Mouse (Mus musculus): Measurements from ENCODE around the gene Birc5. TPM values are rescaled to one million over a fixed set of nuclear protein-coding genes. Genes with fewer than 3 reads are reported as not detected.
"Not testable (repeated sequence)": the region's sequence is repeated elsewhere in the genome, so short reads cannot be mapped to it uniquely, and the experiment has no call there.

Gene Birc5
- polyA plus RNA-seq, 1 experiment from 2014 or later, result 296 TPM

DNA sequence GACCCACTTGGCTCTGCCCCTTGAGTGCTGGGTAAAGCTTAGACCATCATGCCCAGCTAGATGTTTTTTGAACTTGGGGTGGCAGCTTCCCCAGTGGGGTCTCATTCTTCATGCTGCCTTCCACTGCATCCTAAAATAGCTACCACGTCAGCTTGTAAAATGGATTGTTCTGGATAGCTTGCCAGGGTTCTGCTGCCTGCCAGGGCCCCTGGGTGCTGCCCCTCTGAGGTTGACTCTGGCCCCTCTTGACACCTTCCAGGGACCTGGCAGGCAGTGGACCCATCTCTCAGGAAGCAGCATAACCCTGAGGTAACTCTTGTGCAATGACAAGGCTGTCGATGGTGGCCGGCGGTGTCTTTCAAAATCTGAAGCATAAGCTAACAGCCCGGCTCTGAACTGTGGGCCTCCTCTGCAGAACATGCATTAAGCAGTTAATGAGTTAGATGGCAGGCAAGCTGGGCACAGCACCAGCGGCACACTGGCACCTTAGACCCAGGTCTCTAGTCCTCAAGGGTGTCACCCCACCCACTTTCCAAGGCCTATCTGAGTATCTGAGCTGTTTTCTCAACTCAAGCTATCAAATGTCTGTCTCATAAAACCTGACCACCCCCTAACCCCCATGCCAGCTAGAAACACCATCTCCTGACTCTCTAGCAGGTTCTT lies 34.2 kb upstream of the Birc5 start:
- Histone ChIP-seq H3K4me1 (replicated peaks; ENCODE audit: control insufficient read depth, insufficient read depth, low read length) (peaks cover 2% of the 10 kb centered on the region; the same call in 1 of the 2 replicates), H3K36me3 (ENCODE audit: control insufficient read depth, insufficient read depth, low read length) (no peaks in the 10 kb centered on the region; the same call in 1 of the 2 replicates), H3K9me3 (ENCODE audit: control insufficient read depth, low read length) (no peaks in the 10 kb centered on the region), H3K9ac (ENCODE audit: low read depth, low read length) (no peak overlapping the region), H3K4me3 (ENCODE audit: low read depth, low read length) (no peak overlapping the region), H3K4me2 (replicated peaks; ENCODE audit: low read depth, low read length) (no peak overlapping the region), H3K27ac (ENCODE audit: low read depth, low read length) (no peak overlapping the region), H3K27me3 (ENCODE audit: control insufficient read depth, insufficient read depth, low read length) (peaks cover 3% of the 10 kb centered on the region; the same call in 1 of the 2 replicates)
- no peak for DNase-seq (ENCODE audit: low spot score)
- no peak for ATAC-seq (ENCODE audit: low FRiP score)
- WGBS, result 96% methylated on average over 6 of the region's 6 CpGs

DNA sequence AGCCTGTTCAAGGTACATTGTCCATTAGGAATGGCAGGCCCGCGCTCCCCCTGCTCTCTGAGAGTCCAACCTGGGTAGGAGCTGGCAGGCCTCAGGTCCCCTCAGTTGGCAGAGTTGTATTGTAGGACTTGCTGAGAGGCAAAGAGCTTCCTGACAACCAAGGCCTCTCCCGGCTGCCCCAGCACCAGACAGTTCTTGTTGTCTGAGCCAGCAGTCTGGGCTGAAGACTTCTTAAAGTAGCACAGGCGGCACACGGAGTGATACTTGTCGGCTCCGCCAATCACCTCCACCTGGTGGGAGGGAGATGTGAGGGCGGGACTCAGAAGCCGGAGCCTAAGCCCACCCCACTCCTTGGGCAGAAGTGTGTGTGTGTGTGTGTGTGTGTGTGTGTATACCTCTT lies 33.2 kb upstream of the Birc5 start:
- not testable (repeated sequence) for H3K9ac ChIP-seq (ENCODE audit: low read depth, low read length); H3K27me3 ChIP-seq (ENCODE audit: control insufficient read depth, insufficient read depth, low read length); H3K4me3 ChIP-seq (ENCODE audit: low read depth, low read length); DNase-seq (ENCODE audit: low spot score); H3K36me3 ChIP-seq (ENCODE audit: control insufficient read depth, insufficient read depth, low read length); ATAC-seq (ENCODE audit: low FRiP score); H3K9me3 ChIP-seq (ENCODE audit: control insufficient read depth, low read length); H3K4me1 ChIP-seq (replicated peaks; ENCODE audit: control insufficient read depth, insufficient read depth, low read length); H3K27ac ChIP-seq (ENCODE audit: low read depth, low read length); H3K4me2 ChIP-seq (replicated peaks; ENCODE audit: low read depth, low read length)
- 90% methylated on average over 9 of the region's 9 CpGs for WGBS

DNA sequence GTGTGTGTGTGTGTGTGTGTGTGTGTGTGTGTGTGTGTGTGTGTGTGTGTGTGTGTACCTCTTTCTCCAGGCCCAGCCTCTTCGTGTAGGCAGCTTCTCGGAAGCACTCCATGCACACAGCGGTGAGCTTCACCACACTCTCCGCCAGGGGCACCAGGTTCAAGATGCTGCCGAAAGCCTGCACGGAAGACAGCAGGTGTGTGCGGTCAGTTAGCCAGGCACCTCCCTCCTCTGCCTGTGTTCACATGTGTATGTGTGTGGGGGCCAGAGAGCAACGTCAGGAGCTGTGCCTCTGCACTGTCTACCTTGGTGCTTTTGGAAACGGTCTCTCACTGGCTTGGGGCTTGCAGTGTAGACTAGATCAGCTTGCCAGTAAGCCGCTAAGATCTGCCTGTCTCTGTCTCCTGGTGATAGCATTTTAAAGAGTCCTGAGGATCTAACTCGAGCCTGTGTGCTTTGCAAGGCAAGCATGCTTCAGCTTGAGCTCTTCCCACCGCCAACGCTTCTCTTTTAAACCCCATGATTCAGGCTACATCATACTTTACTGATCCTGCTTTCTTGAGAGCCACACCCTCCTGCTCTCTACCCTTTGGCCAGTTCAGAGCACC lies 32.6 kb upstream of the Birc5 start:
- no peak overlapping the region for H3K4me2 ChIP-seq (replicated peaks; ENCODE audit: low read depth, low read length)
- H3K9ac ChIP-seq (ENCODE audit: low read depth, low read length), result no peak overlapping the region
- WGBS, result 92% methylated on average over 12 of the region's 13 CpGs
- no peaks in the 10 kb centered on the region for H3K4me1 ChIP-seq (replicated peaks; ENCODE audit: control insufficient read depth, insufficient read depth, low read length)
- no peak overlapping the region for H3K27ac ChIP-seq (ENCODE audit: low read depth, low read length)
- DNase-seq (ENCODE audit: low spot score), result no peak
- no peaks in the 10 kb centered on the region for H3K27me3 ChIP-seq (ENCODE audit: control insufficient read depth, insufficient read depth, low read length)
- H3K9me3 ChIP-seq (ENCODE audit: control insufficient read depth, low read length), result no peaks in the 10 kb centered on the region
- no peaks in the 10 kb centered on the region; the same call in 1 of the 2 replicates for H3K36me3 ChIP-seq (ENCODE audit: control insufficient read depth, insufficient read depth, low read length)
- no peak for ATAC-seq (ENCODE audit: low FRiP score)
- no peak overlapping the region for H3K4me3 ChIP-seq (ENCODE audit: low read depth, low read length)

DNA sequence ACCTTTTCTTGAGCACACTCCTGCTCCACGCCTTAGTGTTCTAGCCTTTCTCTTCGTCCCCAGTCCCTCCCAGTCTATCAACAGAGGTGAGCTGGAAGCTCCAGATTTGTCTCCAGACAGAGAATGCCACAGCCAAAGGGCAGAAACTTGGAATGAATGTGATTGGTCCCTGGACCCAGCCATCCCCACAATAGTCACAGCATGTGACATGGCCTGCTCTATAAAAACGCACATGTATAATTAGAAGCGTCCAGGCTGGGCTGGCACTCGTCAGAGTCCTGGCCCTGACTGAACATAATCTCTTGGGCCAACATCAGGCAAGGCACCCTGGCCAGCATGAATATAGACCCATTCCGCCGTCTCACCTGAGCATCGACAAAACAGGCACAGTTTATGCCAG lies 30.0 kb upstream of the Birc5 start:
- no peak overlapping the region for H3K4me3 ChIP-seq (ENCODE audit: low read depth, low read length)
- ATAC-seq (ENCODE audit: low FRiP score) (no peak), DNase-seq (ENCODE audit: low spot score) (no peak)
- no peaks in the 10 kb centered on the region; the same call in 1 of the 2 replicates for H3K36me3 ChIP-seq (ENCODE audit: control insufficient read depth, insufficient read depth, low read length)
- no peak overlapping the region for H3K9ac ChIP-seq (ENCODE audit: low read depth, low read length)
- no peaks in the 10 kb centered on the region for H3K9me3 ChIP-seq (ENCODE audit: control insufficient read depth, low read length)
- H3K4me2 ChIP-seq (replicated peaks; ENCODE audit: low read depth, low read length), result no peak overlapping the region
- H3K4me1 ChIP-seq (replicated peaks; ENCODE audit: control insufficient read depth, insufficient read depth, low read length), result no peaks in the 10 kb centered on the region
- no peaks in the 10 kb centered on the region for H3K27me3 ChIP-seq (ENCODE audit: control insufficient read depth, insufficient read depth, low read length)
- H3K27ac ChIP-seq (ENCODE audit: low read depth, low read length), result no peak overlapping the region
- WGBS, result 78% methylated on average over 8 of the region's 8 CpGs

GRCm38 (mm10) chr11:117820173-117820572 lies 28.9 kb upstream of the Birc5 start:
- Histone ChIP-seq H3K36me3 (ENCODE audit: control insufficient read depth, insufficient read depth, low read length) (no peaks in the 10 kb centered on the region; the same call in 1 of the 2 replicates), H3K4me1 (replicated peaks; ENCODE audit: control insufficient read depth, insufficient read depth, low read length) (peaks cover 2% of the 10 kb centered on the region; the same call in 1 of the 2 replicates), H3K4me3 (ENCODE audit: low read depth, low read length) (no peak overlapping the region), H3K27ac (ENCODE audit: low read depth, low read length) (no peak overlapping the region), H3K4me2 (replicated peaks; ENCODE audit: low read depth, low read length) (no peak overlapping the region), H3K9me3 (ENCODE audit: control insufficient read depth, low read length) (no peaks in the 10 kb centered on the region), H3K9ac (ENCODE audit: low read depth, low read length) (no peak overlapping the region), H3K27me3 (ENCODE audit: control insufficient read depth, insufficient read depth, low read length) (no peaks in the 10 kb centered on the region)
- 96% methylated on average over 7 of the region's 7 CpGs for WGBS
- ATAC-seq (ENCODE audit: low FRiP score) (no peak), DNase-seq (ENCODE audit: low spot score) (no peak)

DNA sequence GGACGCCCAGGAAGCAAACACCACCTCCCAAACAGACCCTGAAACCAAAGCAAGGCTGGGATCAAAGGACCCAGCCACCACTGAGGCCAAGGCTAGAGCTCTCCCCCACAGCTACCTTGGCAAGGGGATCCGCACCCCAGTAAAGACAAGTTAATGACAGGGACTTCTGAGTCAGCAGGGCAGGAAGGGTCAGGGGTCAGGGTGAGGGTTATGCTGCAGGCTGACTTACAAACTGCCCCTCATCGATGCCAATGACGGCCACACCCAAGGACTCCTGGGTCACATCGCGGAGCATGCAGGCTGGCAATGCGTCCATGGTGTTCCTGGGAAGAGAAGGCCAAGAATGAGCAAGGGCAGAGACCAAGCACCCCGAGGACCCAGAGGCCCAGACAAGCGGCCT lies 27.2 kb upstream of the Birc5 start:
- H3K27ac ChIP-seq (ENCODE audit: low read depth, low read length), result no peak overlapping the region
- H3K4me2 ChIP-seq (replicated peaks; ENCODE audit: low read depth, low read length), result no peak overlapping the region
- 88% methylated on average over 9 of the region's 9 CpGs for WGBS
- no peaks in the 10 kb centered on the region; the same call in 1 of the 2 replicates for H3K36me3 ChIP-seq (ENCODE audit: control insufficient read depth, insufficient read depth, low read length)
- no peaks in the 10 kb centered on the region for H3K9me3 ChIP-seq (ENCODE audit: control insufficient read depth, low read length)
- DNase-seq (ENCODE audit: low spot score), result no peak
- no peak for ATAC-seq (ENCODE audit: low FRiP score)
- no peaks in the 10 kb centered on the region for H3K27me3 ChIP-seq (ENCODE audit: control insufficient read depth, insufficient read depth, low read length)
- peaks cover 2% of the 10 kb centered on the region for H3K4me1 ChIP-seq (replicated peaks; ENCODE audit: control insufficient read depth, insufficient read depth, low read length)
- H3K9ac ChIP-seq (ENCODE audit: low read depth, low read length), result no peak overlapping the region
- H3K4me3 ChIP-seq (ENCODE audit: low read depth, low read length), result no peak overlapping the region

- no peaks in the 10 kb centered on the region for H3K9me3 ChIP-seq (ENCODE audit: control insufficient read depth, low read length)
- WGBS, result 91% methylated on average over 7 of the region's 7 CpGs
- H3K27me3 ChIP-seq (ENCODE audit: control insufficient read depth, insufficient read depth, low read length), result no peaks in the 10 kb centered on the region
- H3K27ac ChIP-seq (ENCODE audit: low read depth, low read length), result no peak overlapping the region
- no peak overlapping the region for H3K9ac ChIP-seq (ENCODE audit: low read depth, low read length)
- DNase-seq (ENCODE audit: low spot score) (no peak), ATAC-seq (ENCODE audit: low FRiP score) (no peak)
- no peak overlapping the region for H3K4me3 ChIP-seq (ENCODE audit: low read depth, low read length)
- H3K4me2 ChIP-seq (replicated peaks; ENCODE audit: low read depth, low read length), result no peak overlapping the region
- peaks cover 2% of the 10 kb centered on the region for H3K4me1 ChIP-seq (replicated peaks; ENCODE audit: control insufficient read depth, insufficient read depth, low read length)
- H3K36me3 ChIP-seq (ENCODE audit: control insufficient read depth, insufficient read depth, low read length), result no peaks in the 10 kb centered on the region; the same call in 1 of the 2 replicates
These were observed 26.3 kb upstream of the Birc5 start for GRCm38 (mm10) chr11:117822728-117823241.

DNA sequence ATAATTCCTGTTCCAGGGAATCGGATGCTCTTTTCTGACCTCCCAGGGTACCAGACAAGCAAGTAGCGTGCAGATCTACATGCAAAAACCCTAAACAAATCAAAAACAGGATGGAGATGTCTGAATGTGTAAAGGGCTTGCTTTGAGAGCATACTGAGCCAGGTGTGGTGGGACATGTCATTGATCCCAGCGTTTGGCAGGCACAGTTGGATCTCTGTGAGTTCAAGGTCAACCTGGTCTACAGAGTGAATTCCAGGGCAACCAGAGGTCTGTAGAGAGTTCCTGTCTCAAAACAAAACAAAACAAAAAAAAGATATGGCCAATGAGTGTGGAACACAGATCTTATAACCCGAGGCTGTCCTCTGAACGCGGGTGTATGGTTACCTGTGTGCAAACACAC lies 25.6 kb upstream of the Birc5 start:
- H3K36me3 ChIP-seq (ENCODE audit: control insufficient read depth, insufficient read depth, low read length), result no peaks in the 10 kb centered on the region; the same call in 1 of the 2 replicates
- H3K4me1 ChIP-seq (replicated peaks; ENCODE audit: control insufficient read depth, insufficient read depth, low read length), result peaks cover 2% of the 10 kb centered on the region
- ATAC-seq (ENCODE audit: low FRiP score) (no peak), DNase-seq (ENCODE audit: low spot score) (no peak)
- 92% methylated on average over 6 of the region's 6 CpGs for WGBS
- no peak overlapping the region for H3K27ac ChIP-seq (ENCODE audit: low read depth, low read length)
- no peak overlapping the region for H3K9ac ChIP-seq (ENCODE audit: low read depth, low read length)
- H3K27me3 ChIP-seq (ENCODE audit: control insufficient read depth, insufficient read depth, low read length), result no peaks in the 10 kb centered on the region
- H3K4me2 ChIP-seq (replicated peaks; ENCODE audit: low read depth, low read length), result no peak overlapping the region
- no peaks in the 10 kb centered on the region for H3K9me3 ChIP-seq (ENCODE audit: control insufficient read depth, low read length)
- H3K4me3 ChIP-seq (ENCODE audit: low read depth, low read length), result no peak overlapping the region
